Mouse (Mus musculus): ENCODE data around the gene Bloc1s1. TPM values are rescaled to one million over a fixed set of nuclear protein-coding genes. Genes with fewer than 3 reads are reported as not detected.

The Bloc1s1 gene
- polyA plus RNA-seq, 1 experiment = 238 TPM

DNA sequence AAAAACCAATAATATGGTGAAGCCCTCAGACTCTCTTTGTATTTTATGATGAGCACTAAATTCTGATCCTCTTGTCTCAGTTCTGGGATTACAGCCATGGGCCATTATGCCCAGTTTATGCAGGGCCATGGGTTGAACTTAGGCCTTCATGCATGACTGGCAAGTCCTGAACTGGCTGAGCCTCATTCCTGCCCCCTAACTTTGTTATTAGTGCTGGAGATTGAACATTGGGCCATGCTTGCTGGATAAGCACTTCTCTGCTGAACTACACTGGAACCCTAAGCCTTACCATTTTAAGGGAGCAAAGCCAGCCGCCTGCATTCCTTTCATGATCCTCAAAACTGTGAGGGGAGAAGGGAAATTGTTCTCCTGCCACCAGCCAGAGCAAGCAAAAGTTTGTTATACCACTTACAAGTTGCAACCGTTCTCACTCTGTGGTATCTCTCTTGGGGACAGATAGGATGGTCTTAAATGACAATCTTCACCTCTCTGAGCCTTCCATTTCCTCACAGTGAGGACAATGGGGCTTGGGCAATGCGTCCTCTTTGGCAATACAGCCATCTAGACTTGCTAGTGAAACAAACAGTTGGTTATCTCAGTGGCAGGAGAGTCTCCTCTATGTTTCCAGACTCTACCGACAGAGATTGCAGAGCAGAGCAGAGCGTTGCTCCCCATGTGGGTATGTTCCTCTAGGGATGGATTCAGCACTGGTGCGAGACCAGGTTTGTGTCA lies 23.9 kb downstream of the Bloc1s1 start:
- Histone ChIP-seq H3K4me2 (ENCODE audit: low read depth) (no peak overlapping the region), H3ac (ENCODE audit: control insufficient read depth, insufficient read length) (no peak overlapping the region), H3K4me3 (no peak overlapping the region), H3K27me3 (ENCODE audit: control insufficient read depth, insufficient read depth, insufficient read length) (no peaks in the 10 kb centered on the region), H3K79me2 (ENCODE audit: control insufficient read depth, insufficient read depth) (no peaks in the 10 kb centered on the region), H3K36me3 (ENCODE audit: control insufficient read depth, insufficient read depth) (no peaks in the 10 kb centered on the region)
- no peak for TF ChIP-seq USF1 (IDR thresholded peaks at IDR 0.05; ENCODE audit: low read depth)
- TF ChIP-seq MYOG (IDR thresholded peaks at IDR 0.05; ENCODE audit: control insufficient read depth in 1 of 3, insufficient read depth in 1 of 3, insufficient read length in 2 of 3, low read depth in 2 of 3) = no peak
- no peak for TF ChIP-seq TCF12 (IDR thresholded peaks at IDR 0.05; ENCODE audit: insufficient read depth, poor library complexity, severe bottlenecking)
- TF ChIP-seq SRF (IDR thresholded peaks at IDR 0.05; ENCODE audit: control insufficient read depth, insufficient read length, low read depth) = no peak
- TF ChIP-seq E2F4 (IDR thresholded peaks at IDR 0.05; ENCODE audit: insufficient read depth) = no peak
- TF ChIP-seq MAX (IDR thresholded peaks at IDR 0.05; ENCODE audit: low read depth) = no peak
- TF ChIP-seq POLR2AphosphoS2 (IDR thresholded peaks at IDR 0.05; ENCODE audit: insufficient read length, low read depth) = no peak
- no peak for TF ChIP-seq REST (IDR thresholded peaks at IDR 0.05; ENCODE audit: insufficient read depth, insufficient read length)
- TF ChIP-seq MYOD1 (IDR thresholded peaks at IDR 0.05; ENCODE audit: control insufficient read depth in 1 of 3, insufficient read length in 2 of 3, low read depth in 2 of 3) = no peak
- TF ChIP-seq POLR2A (IDR thresholded peaks at IDR 0.05; ENCODE audit: insufficient read length, low read depth) = no peak
- no peak for TF ChIP-seq TCF3 (IDR thresholded peaks at IDR 0.05; ENCODE audit: insufficient read length, low read depth)
- no peak for TF ChIP-seq CEBPB (IDR thresholded peaks at IDR 0.05; ENCODE audit: insufficient read depth, poor library complexity, severe bottlenecking)

DNA sequence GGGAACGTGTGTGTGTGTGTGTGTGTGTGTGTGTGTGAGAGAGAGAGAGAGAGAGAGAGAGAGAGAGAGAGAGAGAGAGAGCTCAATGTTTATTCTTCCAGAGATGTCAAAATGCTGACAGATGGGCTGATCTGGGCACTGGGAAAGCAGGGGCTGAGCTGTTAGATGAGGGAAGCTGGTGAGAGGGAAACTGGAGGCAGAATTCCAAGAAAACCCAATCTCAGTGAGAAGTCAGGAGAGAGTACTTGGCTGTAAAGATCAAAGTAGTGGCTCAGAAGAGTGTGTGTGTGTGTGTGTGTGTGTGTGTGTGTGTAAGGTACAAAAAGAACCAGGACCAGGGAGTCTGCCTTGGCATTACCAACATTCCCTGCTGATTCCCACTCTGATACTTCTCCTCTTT lies 26.3 kb downstream of the Bloc1s1 start:
- no peak for TF ChIP-seq POLR2AphosphoS2 (IDR thresholded peaks at IDR 0.05; ENCODE audit: insufficient read length, low read depth)
- no peak for TF ChIP-seq SRF (IDR thresholded peaks at IDR 0.05; ENCODE audit: control insufficient read depth, insufficient read length, low read depth)
- no peak for TF ChIP-seq MYOG (IDR thresholded peaks at IDR 0.05; ENCODE audit: control insufficient read depth in 1 of 3, insufficient read depth in 1 of 3, insufficient read length in 2 of 3, low read depth in 2 of 3)
- no peak for TF ChIP-seq POLR2A (IDR thresholded peaks at IDR 0.05; ENCODE audit: insufficient read length, low read depth)
- no peak for TF ChIP-seq TCF3 (IDR thresholded peaks at IDR 0.05; ENCODE audit: insufficient read length, low read depth)
- no peak for TF ChIP-seq MAX (IDR thresholded peaks at IDR 0.05; ENCODE audit: low read depth)
- no peak for TF ChIP-seq USF1 (IDR thresholded peaks at IDR 0.05; ENCODE audit: low read depth)
- no peak for TF ChIP-seq E2F4 (IDR thresholded peaks at IDR 0.05; ENCODE audit: insufficient read depth)
- no peak for TF ChIP-seq REST (IDR thresholded peaks at IDR 0.05; ENCODE audit: insufficient read depth, insufficient read length)
- no peak for TF ChIP-seq MYOD1 (IDR thresholded peaks at IDR 0.05; ENCODE audit: control insufficient read depth in 1 of 3, insufficient read length in 2 of 3, low read depth in 2 of 3)
- no peak for TF ChIP-seq CEBPB (IDR thresholded peaks at IDR 0.05; ENCODE audit: insufficient read depth, poor library complexity, severe bottlenecking)
- TF ChIP-seq TCF12 (IDR thresholded peaks at IDR 0.05; ENCODE audit: insufficient read depth, poor library complexity, severe bottlenecking) = no peak
- Histone ChIP-seq H3K79me2 (ENCODE audit: control insufficient read depth, insufficient read depth) (no peaks in the 10 kb centered on the region), H3K27me3 (ENCODE audit: control insufficient read depth, insufficient read depth, insufficient read length) (no peaks in the 10 kb centered on the region), H3K4me2 (ENCODE audit: low read depth) (no peak overlapping the region), H3ac (ENCODE audit: control insufficient read depth, insufficient read length) (no peak overlapping the region), H3K36me3 (ENCODE audit: control insufficient read depth, insufficient read depth) (no peaks in the 10 kb centered on the region), H3K4me3 (no peak overlapping the region)

DNA sequence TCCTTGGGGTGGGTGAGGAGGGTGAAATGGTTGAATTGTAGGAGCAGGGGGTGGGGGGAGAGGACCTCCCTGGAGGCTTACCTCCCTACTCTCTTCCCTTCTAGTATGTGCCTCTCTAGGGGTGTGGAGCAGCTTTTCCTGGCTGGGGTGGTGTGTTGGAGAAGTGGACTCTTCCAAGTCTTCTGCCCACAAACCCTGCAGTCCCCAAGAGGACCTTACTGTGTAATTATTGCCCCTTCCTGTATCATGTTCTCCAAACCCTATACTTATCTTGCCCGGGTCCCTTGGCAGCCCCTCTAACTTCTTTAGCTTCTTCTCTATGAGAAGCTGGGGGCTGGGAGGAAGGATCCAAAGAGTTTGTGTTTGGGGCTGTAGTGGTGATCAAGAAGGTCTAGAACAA lies 27.0 kb downstream of the Bloc1s1 start:
- Histone ChIP-seq H3K79me2 (ENCODE audit: control insufficient read depth, insufficient read depth) (no peaks in the 10 kb centered on the region), H3ac (ENCODE audit: control insufficient read depth, insufficient read length) (no peak overlapping the region), H3K27me3 (ENCODE audit: control insufficient read depth, insufficient read depth, insufficient read length) (no peaks in the 10 kb centered on the region), H3K4me2 (ENCODE audit: low read depth) (no peak overlapping the region), H3K4me3 (no peak overlapping the region), H3K36me3 (ENCODE audit: control insufficient read depth, insufficient read depth) (no peaks in the 10 kb centered on the region)
- TF ChIP-seq TCF3 (IDR thresholded peaks at IDR 0.05; ENCODE audit: insufficient read length, low read depth) (no peak), E2F4 (IDR thresholded peaks at IDR 0.05; ENCODE audit: insufficient read depth) (no peak), REST (IDR thresholded peaks at IDR 0.05; ENCODE audit: insufficient read depth, insufficient read length) (no peak), MAX (IDR thresholded peaks at IDR 0.05; ENCODE audit: low read depth) (no peak), MYOD1 (IDR thresholded peaks at IDR 0.05; ENCODE audit: control insufficient read depth in 1 of 3, insufficient read length in 2 of 3, low read depth in 2 of 3) (no peak)

GRCm38 (mm10) chr10:128895952-128896693 lies 27.7 kb downstream of the Bloc1s1 start:
- TF ChIP-seq SRF (IDR thresholded peaks at IDR 0.05; ENCODE audit: control insufficient read depth, insufficient read length, low read depth) (no peak), MYOG (IDR thresholded peaks at IDR 0.05; ENCODE audit: control insufficient read depth in 1 of 3, insufficient read depth in 1 of 3, insufficient read length in 2 of 3, low read depth in 2 of 3) (no peak), TCF12 (IDR thresholded peaks at IDR 0.05; ENCODE audit: insufficient read depth, poor library complexity, severe bottlenecking) (no peak), POLR2A (IDR thresholded peaks at IDR 0.05; ENCODE audit: insufficient read length, low read depth) (no peak), MYOD1 (IDR thresholded peaks at IDR 0.05; ENCODE audit: control insufficient read depth in 1 of 3, insufficient read length in 2 of 3, low read depth in 2 of 3) (no peak)
- no peaks in the 10 kb centered on the region for H3K36me3 ChIP-seq (ENCODE audit: control insufficient read depth, insufficient read depth)

More at GRCm38 (mm10) chr10:128895952-128896693, 27.7 kb downstream of the Bloc1s1 start:
- Histone ChIP-seq H3ac (ENCODE audit: control insufficient read depth, insufficient read length) (no peak overlapping the region), H3K27me3 (ENCODE audit: control insufficient read depth, insufficient read depth, insufficient read length) (no peaks in the 10 kb centered on the region), H3K79me2 (ENCODE audit: control insufficient read depth, insufficient read depth) (no peaks in the 10 kb centered on the region), H3K4me2 (ENCODE audit: low read depth) (peak overlapping the region; percentile 64), H3K4me3 (no peak overlapping the region)
